Mouse (Mus musculus): ENCODE results near the gene Anapc16. TPM values are rescaled to one million over a fixed set of nuclear protein-coding genes. Genes with fewer than 3 reads are reported as not detected.

The Anapc16 gene
- polyA plus RNA-seq (2016; fragmentation: Nextera tagmentation; extraction: Ambion mirVana): 111 and 113 TPM in 2 replicates

GRCm38 (mm10) chr10:60002673-60003212, at the start of gene Anapc16, which contains the start of gene Ascc1:
Anapc16 (minus strand) TSS chr10:60003135.
Ascc1 (plus strand) TSS chr10:60002805.
- H3K9me3 ChIP-seq (replicated peaks): no peaks in the 10 kb centered on the region
- H3K4me3 ChIP-seq: peak within 1 kb of the TSS; percentile 76
- peak; percentile 99 for DNase-seq (ENCODE audit: low spot score)
- H3K36me3 ChIP-seq: peaks cover 24% of the 10 kb centered on the region
- H3K4me1 ChIP-seq: peaks cover 22% of the 10 kb centered on the region
- WGBS: under 1% methylated on average over 51 of the region's 51 CpGs
- H3K27ac ChIP-seq (replicated peaks): peak within 1 kb of the TSS; percentile 97
- H3K27me3 ChIP-seq (ENCODE audit: low read depth, poor library complexity, severe bottlenecking): no peaks in the 10 kb centered on the region

GRCm38 (mm10) chr10:60050581-60050980, 47.6 kb upstream of the Anapc16 start:
- no peak for DNase-seq (ENCODE audit: low spot score)
- Histone ChIP-seq H3K27ac (replicated peaks) (no peak overlapping the region), H3K9me3 (replicated peaks) (no peaks in the 10 kb centered on the region), H3K4me1 (peaks cover 11% of the 10 kb centered on the region), H3K36me3 (peaks cover 12% of the 10 kb centered on the region), H3K27me3 (ENCODE audit: low read depth, poor library complexity, severe bottlenecking) (peaks cover 11% of the 10 kb centered on the region; the same call in 1 of the 2 replicates), H3K4me3 (no peak overlapping the region)
- 98% methylated on average over 10 of the region's 10 CpGs for WGBS

GRCm38 (mm10) chr10:60046696-60047095, 43.8 kb upstream of the Anapc16 start:
- WGBS: 46% methylated on average over 5 of the region's 5 CpGs
- peaks cover 11% of the 10 kb centered on the region for H3K4me1 ChIP-seq
- no peak overlapping the region for H3K4me3 ChIP-seq
- H3K9me3 ChIP-seq (replicated peaks): no peaks in the 10 kb centered on the region
- peaks cover 24% of the 10 kb centered on the region; the same call in 1 of the 2 replicates for H3K27me3 ChIP-seq (ENCODE audit: low read depth, poor library complexity, severe bottlenecking)
- no peak overlapping the region for H3K27ac ChIP-seq (replicated peaks)
- H3K36me3 ChIP-seq: peaks cover 16% of the 10 kb centered on the region
- no peak for DNase-seq (ENCODE audit: low spot score)

GRCm38 (mm10) chr10:60042350-60042922, 39.5 kb upstream of the Anapc16 start:
- no peak overlapping the region for H3K27ac ChIP-seq (replicated peaks)
- no peak overlapping the region for H3K4me3 ChIP-seq
- H3K4me1 ChIP-seq: peaks cover 11% of the 10 kb centered on the region
- H3K9me3 ChIP-seq (replicated peaks): no peaks in the 10 kb centered on the region
- H3K36me3 ChIP-seq: 0 out of 2 replicates have a peak, but pooled peaks cover 3% of the 10 kb centered on the region
- H3K27me3 ChIP-seq (ENCODE audit: low read depth, poor library complexity, severe bottlenecking): peaks cover 16% of the 10 kb centered on the region; the same call in 1 of the 2 replicates
- 89% methylated on average over 8 of the region's 8 CpGs for WGBS
- DNase-seq (ENCODE audit: low spot score): no peak

GRCm38 (mm10) chr10:60035744-60036143, 32.8 kb upstream of the Anapc16 start:
- WGBS: 86% methylated on average over 4 of the region's 4 CpGs

GRCm38 (mm10) chr10:60034621-60035020, 31.7 kb upstream of the Anapc16 start:
- 86% methylated on average over 3 of the region's 3 CpGs for WGBS
- no peak for DNase-seq (ENCODE audit: low spot score)
- no peaks in the 10 kb centered on the region for H3K9me3 ChIP-seq (replicated peaks)
- H3K4me3 ChIP-seq: no peak overlapping the region
- peaks cover 20% of the 10 kb centered on the region for H3K4me1 ChIP-seq
- H3K27ac ChIP-seq (replicated peaks): peak overlapping the region; percentile 28; the same call in 1 of the 2 replicates
- no peaks in the 10 kb centered on the region for H3K27me3 ChIP-seq (ENCODE audit: low read depth, poor library complexity, severe bottlenecking)
- H3K36me3 ChIP-seq: no peaks in the 10 kb centered on the region

More at GRCm38 (mm10) chr10:60035744-60036143, 32.8 kb upstream of the Anapc16 start:
- Histone ChIP-seq H3K9me3 (replicated peaks) (no peaks in the 10 kb centered on the region), H3K4me1 (peaks cover 20% of the 10 kb centered on the region), H3K27ac (replicated peaks) (no peak overlapping the region), H3K36me3 (no peaks in the 10 kb centered on the region), H3K27me3 (ENCODE audit: low read depth, poor library complexity, severe bottlenecking) (no peaks in the 10 kb centered on the region), H3K4me3 (no peak overlapping the region)
- DNase-seq (ENCODE audit: low spot score): no peak

GRCm38 (mm10) chr10:60033064-60033463, 30.1 kb upstream of the Anapc16 start:
- DNase-seq (ENCODE audit: low spot score): no peak
- WGBS: 51% methylated on average over 5 of the region's 5 CpGs
- H3K4me3 ChIP-seq: no peak overlapping the region
- H3K9me3 ChIP-seq (replicated peaks): no peaks in the 10 kb centered on the region
- peaks cover 25% of the 10 kb centered on the region for H3K4me1 ChIP-seq
- H3K36me3 ChIP-seq: no peaks in the 10 kb centered on the region
- H3K27ac ChIP-seq (replicated peaks): no peak overlapping the region; the same call in 1 of the 2 replicates
- no peaks in the 10 kb centered on the region for H3K27me3 ChIP-seq (ENCODE audit: low read depth, poor library complexity, severe bottlenecking)

- no peak for DNase-seq (ENCODE audit: low spot score)
- no peak overlapping the region for H3K4me3 ChIP-seq
- peak overlapping the region; percentile 47; the same call in 1 of the 2 replicates for H3K27ac ChIP-seq (replicated peaks)
- no peaks in the 10 kb centered on the region for H3K27me3 ChIP-seq (ENCODE audit: low read depth, poor library complexity, severe bottlenecking)
- H3K9me3 ChIP-seq (replicated peaks): no peaks in the 10 kb centered on the region
- H3K4me1 ChIP-seq: peaks cover 26% of the 10 kb centered on the region
- 40% methylated on average over 2 of the region's 2 CpGs for WGBS
- H3K36me3 ChIP-seq: no peaks in the 10 kb centered on the region
These were observed 29.7 kb upstream of the Anapc16 start for GRCm38 (mm10) chr10:60032622-60033021.

- 62% methylated on average over 2 of the region's 2 CpGs for WGBS
- peak overlapping the region; percentile 47; the same call in 1 of the 2 replicates for H3K27ac ChIP-seq (replicated peaks)
- no peak for DNase-seq (ENCODE audit: low spot score)
These were observed 29.1 kb upstream of the Anapc16 start for GRCm38 (mm10) chr10:60031985-60032384.

GRCm38 (mm10) chr10:60031562-60031961, 28.6 kb upstream of the Anapc16 start:
- no peak overlapping the region for H3K27ac ChIP-seq (replicated peaks)
- H3K4me1 ChIP-seq: peaks cover 36% of the 10 kb centered on the region
- H3K4me3 ChIP-seq: no peak overlapping the region
- no peaks in the 10 kb centered on the region for H3K9me3 ChIP-seq (replicated peaks)
- H3K36me3 ChIP-seq: no peaks in the 10 kb centered on the region
- H3K27me3 ChIP-seq (ENCODE audit: low read depth, poor library complexity, severe bottlenecking): no peaks in the 10 kb centered on the region
- 80% methylated on average over 8 of the region's 8 CpGs for WGBS
- DNase-seq (ENCODE audit: low spot score): no peak

More at GRCm38 (mm10) chr10:60031985-60032384, 29.1 kb upstream of the Anapc16 start:
- H3K4me1 ChIP-seq: peaks cover 32% of the 10 kb centered on the region
- H3K4me3 ChIP-seq: no peak overlapping the region
- H3K27me3 ChIP-seq (ENCODE audit: low read depth, poor library complexity, severe bottlenecking): no peaks in the 10 kb centered on the region
- H3K9me3 ChIP-seq (replicated peaks): no peaks in the 10 kb centered on the region
- no peaks in the 10 kb centered on the region for H3K36me3 ChIP-seq

GRCm38 (mm10) chr10:60029387-60029786, 26.5 kb upstream of the Anapc16 start:
- DNase-seq (ENCODE audit: low spot score): no peak
- peaks cover 41% of the 10 kb centered on the region for H3K4me1 ChIP-seq

GRCm38 (mm10) chr10:60028979-60029378, 26.0 kb upstream of the Anapc16 start:
- DNase-seq (ENCODE audit: low spot score): no peak

More at GRCm38 (mm10) chr10:60029387-60029786, 26.5 kb upstream of the Anapc16 start:
- no peak overlapping the region for H3K4me3 ChIP-seq
- no peaks in the 10 kb centered on the region for H3K27me3 ChIP-seq (ENCODE audit: low read depth, poor library complexity, severe bottlenecking)
- H3K9me3 ChIP-seq (replicated peaks): no peaks in the 10 kb centered on the region
- WGBS: 89% methylated on average over 4 of the region's 4 CpGs
- no peak overlapping the region for H3K27ac ChIP-seq (replicated peaks)
- no peaks in the 10 kb centered on the region for H3K36me3 ChIP-seq

GRCm38 (mm10) chr10:60028181-60028580, 25.2 kb upstream of the Anapc16 start:
- H3K36me3 ChIP-seq: no peaks in the 10 kb centered on the region; the same call in 1 of the 2 replicates
- 77% methylated on average over 7 of the region's 7 CpGs for WGBS
- peaks cover 40% of the 10 kb centered on the region for H3K4me1 ChIP-seq
- no peak for DNase-seq (ENCODE audit: low spot score)
- no peaks in the 10 kb centered on the region for H3K9me3 ChIP-seq (replicated peaks)
- H3K27ac ChIP-seq (replicated peaks): 0 out of 2 replicates have a peak overlapping the region, but pooled peaks have one; percentile 14
- no peaks in the 10 kb centered on the region for H3K27me3 ChIP-seq (ENCODE audit: low read depth, poor library complexity, severe bottlenecking)
- no peak overlapping the region for H3K4me3 ChIP-seq

More at GRCm38 (mm10) chr10:60028979-60029378, 26.0 kb upstream of the Anapc16 start:
- no peaks in the 10 kb centered on the region for H3K27me3 ChIP-seq (ENCODE audit: low read depth, poor library complexity, severe bottlenecking)
- WGBS: 87% methylated on average over 7 of the region's 7 CpGs
- H3K4me3 ChIP-seq: no peak overlapping the region
- no peaks in the 10 kb centered on the region for H3K36me3 ChIP-seq
- peaks cover 41% of the 10 kb centered on the region for H3K4me1 ChIP-seq
- H3K27ac ChIP-seq (replicated peaks): no peak overlapping the region
- H3K9me3 ChIP-seq (replicated peaks): no peaks in the 10 kb centered on the region
